Mouse (Mus musculus): ENCODE results near the gene Idnk. TPM values are rescaled to one million over a fixed set of nuclear protein-coding genes. Genes with fewer than 3 reads are reported as not detected.
A peak's percentile ranks its signal among the peaks of the same experiment; 100 is the strongest.
"Not testable (repeated sequence)": the region's sequence is repeated elsewhere in the genome, so short reads cannot be mapped to it uniquely, and the experiment has no call there.

Idnk gene
- polyA plus RNA-seq, 1 experiment: 36.8 TPM

DNA sequence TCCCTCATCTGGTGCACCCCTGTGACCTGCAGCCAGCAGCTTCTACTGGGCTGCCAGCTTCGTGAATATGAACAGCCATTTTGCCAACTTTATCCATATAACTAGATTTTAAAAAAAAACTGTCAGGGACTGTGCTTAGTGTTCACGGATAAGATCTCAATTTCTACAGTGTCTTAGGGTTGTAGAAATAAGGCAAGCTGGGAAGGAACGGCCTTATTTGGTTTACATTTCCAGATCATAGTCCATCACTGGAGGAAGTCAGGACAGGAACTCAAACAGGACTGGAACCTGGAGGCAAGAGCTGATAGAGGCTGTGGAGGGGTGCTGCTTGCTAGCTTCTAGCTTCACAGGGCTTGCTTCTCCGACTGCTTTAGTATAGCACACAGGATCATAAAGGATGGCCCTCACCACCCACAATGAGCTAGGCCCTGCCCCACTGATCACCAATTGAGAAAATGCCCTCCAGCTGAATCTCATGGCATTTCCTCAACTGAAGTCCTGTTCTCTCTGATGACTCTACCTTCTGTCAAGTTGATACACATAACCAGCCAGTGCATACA is 27.7 kb upstream of the Idnk start:
- 8% methylated on average over 4 of the region's 4 CpGs for WGBS
- DNase-seq (ENCODE audit: low read depth, low spot score): no peak

DNA sequence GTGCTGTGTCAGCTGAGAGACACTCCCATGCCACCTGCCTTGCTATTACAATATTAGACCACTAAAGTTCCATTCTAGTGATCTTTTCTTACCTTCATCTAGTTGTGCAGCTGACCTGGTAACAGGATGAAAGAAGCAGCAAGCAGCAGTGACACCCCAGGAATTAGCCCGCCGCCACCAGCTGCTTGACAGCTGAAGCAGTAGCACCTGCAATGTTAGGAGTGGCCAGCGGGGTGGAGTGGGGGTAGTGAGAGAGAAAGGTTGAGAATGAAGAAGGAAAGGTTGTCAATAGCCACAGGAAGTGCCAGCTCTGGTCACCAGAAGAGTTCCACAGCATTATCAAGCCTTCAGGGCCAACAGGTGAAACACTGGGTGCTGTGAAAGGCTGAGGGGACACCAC is 25.8 kb upstream of the Idnk start:
- 53% methylated on average over 3 of the region's 3 CpGs for WGBS
- DNase-seq (ENCODE audit: low read depth, low spot score): no peak

DNA sequence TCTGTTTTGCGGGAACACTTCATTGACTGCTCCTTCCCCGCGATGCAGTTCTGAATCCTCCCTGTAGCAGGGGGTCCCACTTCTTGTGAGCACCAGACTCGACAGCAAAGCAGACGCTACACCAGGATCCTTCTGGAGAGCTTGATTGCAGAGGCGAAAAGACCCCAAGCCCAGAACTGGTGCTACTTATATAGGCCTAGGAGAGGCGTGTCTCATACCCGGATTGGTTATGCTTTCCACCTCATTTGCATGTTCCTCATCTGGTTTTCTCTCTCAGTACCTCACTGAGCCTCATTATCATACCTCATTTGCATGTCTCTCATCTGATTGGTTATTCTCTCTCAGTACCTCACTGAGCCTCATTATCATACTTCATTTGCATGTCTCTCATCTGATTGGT is 10.8 kb upstream of the Idnk start:
- not testable (repeated sequence) for DNase-seq (ENCODE audit: low read depth, low spot score)
- WGBS: 98% methylated on average over 8 of the region's 8 CpGs

DNA sequence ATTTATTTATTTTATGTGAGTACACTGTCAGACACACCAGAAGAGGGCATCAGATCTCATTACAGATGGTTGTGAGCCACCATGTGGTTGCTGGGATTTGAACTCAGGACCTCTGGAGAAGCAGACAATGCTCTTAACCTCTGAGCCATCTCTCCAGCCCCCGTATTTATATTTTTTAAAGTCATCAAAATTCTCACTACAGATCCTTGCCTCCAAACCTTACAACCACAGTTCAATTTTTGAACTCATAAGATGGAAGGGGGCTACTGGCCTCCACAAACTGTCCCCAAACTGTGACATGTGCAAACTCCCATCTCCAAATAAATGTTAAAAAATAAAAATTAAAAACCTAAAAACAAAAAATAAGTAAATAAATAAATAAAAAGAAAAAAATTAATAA is 9.7 kb upstream of the Idnk start:
- WGBS: 77% methylated on average over 1 of the region's 1 CpGs

DNA sequence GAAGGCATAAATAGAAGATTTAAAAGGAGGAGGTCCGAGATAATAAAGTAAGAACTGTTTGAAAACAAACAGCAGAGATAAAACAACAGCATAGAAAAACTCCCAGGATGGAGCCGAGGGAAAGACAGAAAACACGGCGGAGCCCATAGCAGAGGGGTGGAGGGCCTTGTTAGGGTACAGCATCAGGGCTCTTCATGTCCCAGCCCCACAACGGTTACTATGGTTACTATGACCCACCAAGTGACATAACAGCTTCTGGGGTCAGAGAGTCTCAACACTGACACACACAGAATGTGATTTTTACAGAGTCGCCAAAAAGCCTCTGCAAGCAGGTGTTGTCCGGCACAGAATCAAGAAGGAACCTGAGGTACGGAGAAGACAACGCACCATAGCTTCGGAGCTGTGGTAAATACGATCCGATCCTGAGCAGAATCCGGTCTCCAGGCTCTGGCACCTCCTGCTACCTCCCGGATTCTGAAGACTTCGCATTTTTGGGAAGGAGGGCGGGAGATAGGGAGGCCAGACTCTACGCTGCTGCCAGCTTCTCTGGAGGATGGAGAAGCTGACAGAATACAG is 9.1 kb upstream of the Idnk start:
- WGBS: 4% methylated on average over 17 of the region's 17 CpGs
- DNase-seq (ENCODE audit: low read depth, low spot score): no peak

More for the DNA sequence above, 9.7 kb upstream of the Idnk start:
- DNase-seq (ENCODE audit: low read depth, low spot score): no peak

DNA sequence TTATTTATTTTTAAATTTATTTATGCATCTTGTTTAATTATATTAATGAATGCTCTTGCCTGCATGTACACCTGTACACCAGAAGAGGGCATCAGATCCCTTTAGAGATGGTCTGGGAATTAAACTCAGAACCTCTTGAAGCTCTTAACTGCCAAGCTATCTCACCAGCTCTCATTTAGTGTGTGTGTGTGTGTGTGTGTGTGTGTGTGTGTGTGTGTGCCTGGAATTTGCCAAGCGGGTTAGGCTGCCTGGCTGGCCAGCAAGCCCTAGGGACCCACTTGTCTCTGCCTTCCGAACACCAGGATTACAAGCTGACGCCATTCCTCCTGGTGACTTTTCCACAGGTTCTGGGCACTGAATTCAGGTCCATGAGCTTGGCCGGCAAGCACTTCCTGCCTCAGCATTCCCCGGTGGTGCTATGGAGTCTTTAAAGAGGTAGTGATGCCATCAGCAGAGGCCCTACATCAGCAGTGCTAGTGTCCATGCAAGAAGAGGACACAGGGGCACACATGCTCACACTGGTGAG is 8.4 kb upstream of the Idnk start:
- DNase-seq (ENCODE audit: low read depth, low spot score): no peak
- WGBS: 38% methylated on average over 5 of the region's 5 CpGs

DNA sequence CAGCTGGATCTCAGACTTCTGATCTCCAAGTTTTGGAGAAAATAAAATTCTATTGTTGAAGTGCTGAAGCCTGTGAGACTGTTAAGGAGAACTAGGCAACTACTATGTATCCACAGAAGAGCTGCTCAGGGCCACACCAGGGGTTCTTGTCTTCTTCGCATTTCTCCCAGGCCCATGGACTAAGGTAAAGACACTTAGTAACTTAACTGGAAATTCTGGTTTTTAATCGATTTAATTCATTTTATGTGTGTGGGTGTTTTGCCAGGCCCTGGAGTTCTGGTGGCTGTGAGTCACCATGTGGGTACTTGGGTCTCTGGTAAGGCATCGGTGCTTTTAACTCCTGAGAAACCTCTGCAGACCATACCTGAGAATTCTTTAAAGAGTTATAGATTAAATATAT is 7.8 kb upstream of the Idnk start:
- 68% methylated on average over 3 of the region's 3 CpGs for WGBS
- DNase-seq (ENCODE audit: low read depth, low spot score): no peak

DNA sequence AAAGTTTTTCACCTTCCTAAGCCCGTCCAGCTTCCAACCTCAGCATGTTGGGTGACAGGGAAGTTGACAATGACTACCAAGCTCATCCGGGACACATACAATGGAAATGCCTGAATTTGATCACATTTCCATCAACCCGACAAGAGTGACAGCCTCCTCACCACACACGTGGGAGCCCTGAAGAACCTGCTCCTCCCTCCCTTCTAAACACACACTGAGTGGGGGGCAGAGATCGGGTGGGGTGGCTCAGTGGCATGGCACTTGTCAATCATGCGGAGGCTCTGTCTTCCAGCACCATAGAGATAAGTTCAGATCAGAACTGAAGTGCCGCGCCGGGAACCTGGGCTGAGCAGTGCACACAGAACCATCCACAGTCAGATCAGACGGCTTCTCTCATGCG is 7.0 kb upstream of the Idnk start:
- DNase-seq (ENCODE audit: low read depth, low spot score): no peak
- WGBS: 81% methylated on average over 11 of the region's 11 CpGs

DNA sequence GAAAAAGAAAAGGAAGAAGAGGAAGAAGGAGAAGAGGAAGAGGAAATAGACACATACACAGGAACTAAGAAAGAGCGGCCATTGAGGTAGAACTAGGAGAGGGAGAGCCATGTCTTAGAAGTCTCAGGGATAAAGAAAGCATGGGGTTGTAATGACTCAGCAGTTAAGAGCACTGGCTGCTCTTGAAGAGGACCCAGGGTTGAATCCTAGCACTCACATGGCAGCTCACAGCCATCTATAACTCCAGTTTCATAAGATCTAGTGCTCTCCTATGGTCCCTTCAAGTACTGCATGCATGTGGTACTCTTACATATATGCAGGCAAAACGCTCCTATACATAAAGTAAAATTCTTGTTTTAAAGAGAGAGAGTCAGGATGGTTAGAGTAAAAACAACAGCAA is 1.4 kb upstream of the Idnk start:
- WGBS: 90% methylated on average over 2 of the region's 2 CpGs
- DNase-seq (ENCODE audit: low read depth, low spot score): no peak

DNA sequence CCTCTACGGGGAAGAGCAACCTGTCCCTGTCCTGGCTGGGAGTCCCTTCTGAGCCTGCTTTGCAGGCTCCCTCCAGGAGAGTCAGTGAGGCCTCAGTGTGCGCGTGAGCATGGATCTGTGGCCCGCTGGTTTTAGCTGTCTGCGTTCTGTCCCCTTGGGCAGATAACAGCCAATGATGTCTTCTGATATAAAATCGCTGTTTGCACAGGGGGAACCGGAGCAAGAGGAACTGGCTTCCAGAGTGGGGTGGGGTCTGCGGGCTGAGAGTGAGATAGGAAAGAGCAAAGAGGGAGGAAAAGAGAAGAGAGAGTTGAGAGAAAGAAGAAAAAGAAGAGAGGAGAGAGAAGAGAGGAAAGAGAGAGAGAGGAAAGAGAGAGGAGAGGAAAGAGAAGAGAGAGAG is 413 bp upstream of the Idnk start:
- WGBS: 20% methylated on average over 8 of the region's 8 CpGs
- DNase-seq (ENCODE audit: low read depth, low spot score): no peak

DNA sequence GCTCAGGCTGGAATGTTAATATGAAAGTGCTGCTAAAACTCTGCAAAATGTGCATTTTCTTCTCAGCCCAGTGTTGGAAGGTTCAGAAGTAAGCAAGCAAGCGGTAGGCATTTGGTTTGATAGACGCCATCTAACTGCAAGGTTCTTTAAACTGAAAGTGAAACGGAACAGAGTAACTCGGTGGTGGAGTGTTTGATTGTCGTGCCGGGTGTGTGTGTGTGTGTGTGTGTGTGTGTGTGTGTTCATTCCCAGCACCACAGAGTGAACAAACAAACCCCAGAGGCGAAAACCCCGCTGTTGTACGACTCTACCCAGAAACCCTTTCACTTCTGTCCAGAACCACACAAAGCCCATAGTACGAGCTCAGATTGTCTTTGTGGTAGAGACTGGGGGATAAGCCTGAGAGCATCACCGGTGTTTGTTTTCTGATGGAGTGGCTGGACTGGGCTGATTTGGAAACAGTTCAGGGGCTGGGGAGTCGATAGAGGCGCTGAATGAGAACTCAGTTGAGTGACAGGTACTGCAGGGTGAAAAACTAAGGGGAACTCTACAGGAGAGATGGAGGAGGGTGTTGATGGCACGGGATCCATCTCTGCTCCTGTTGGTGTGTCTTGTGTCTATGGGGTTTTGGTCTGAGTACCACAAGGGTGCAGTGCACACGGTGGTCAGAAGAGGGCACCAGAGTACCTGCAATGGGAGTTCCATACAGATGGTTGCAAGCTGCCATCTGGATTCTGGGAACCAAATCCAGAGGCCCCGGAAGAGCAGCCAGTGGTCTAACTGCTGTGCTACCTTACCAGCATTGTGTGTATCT is 857 bp downstream of the Idnk start:
- DNase-seq (ENCODE audit: low read depth, low spot score): peak; percentile 71
- WGBS: 1% methylated on average over 16 of the region's 16 CpGs

DNA sequence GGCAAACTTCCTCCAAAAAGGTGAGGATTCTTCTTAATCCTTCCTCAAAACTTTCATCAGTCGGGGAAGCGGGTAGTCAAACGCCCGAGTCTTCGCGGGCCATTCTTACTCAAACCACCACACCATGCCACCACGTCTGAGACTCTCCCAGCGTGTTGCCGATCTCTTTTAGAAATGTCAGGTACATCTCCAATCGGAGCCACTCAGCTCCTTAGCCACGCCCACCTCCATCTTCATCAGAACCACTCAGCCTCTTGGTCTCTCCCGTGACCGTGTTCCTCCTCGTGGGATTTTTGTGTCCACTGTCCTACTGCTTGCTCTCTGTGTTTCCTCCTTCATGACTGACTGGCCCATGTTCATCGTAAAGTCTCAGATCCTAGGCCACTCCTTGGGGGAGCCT is 3.3 kb downstream of the Idnk start:
- WGBS: 96% methylated on average over 15 of the region's 15 CpGs
- no peak for DNase-seq (ENCODE audit: low read depth, low spot score)

DNA sequence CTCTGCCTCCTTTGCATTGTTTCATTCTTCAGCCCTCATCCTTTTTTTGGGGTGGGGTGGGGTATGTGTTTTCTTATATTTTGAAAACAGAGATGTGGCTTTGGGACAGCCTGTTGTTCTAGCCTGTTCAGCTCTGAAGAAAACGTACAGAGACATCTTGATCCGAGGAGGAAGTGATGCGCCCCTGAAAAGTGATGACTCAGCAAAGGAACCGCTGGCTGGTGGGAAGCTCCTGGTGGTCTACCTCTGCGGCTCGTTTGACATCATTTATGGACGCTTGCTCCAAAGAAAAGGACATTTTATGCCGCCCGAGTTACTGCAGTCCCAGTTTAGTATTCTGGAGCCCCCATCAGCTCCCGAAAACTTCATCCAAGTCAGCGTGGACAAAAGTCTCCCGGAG is 5.9 kb downstream of the Idnk start:
- no peak for DNase-seq (ENCODE audit: low read depth, low spot score)
- 96% methylated on average over 12 of the region's 12 CpGs for WGBS

DNA sequence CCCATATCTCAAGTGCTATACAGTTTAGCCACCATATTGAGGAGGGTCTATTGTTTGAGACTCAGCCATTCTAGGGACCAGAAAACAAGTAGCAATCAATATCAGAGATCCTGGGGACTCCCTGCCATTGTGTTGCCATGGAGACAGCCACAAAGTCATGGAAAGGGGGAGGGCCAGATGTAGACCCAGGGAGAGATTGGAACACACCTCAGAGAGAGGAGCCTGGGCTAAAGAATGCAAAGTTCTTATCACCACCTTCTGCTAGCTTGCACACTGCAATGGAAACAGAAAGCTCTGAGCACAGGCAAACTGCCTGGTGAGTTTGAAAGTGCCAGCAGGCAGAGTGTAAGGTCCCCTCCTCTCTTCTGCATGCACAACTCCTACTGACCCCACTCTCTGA is 10.7 kb downstream of the Idnk start:
- no peak for DNase-seq (ENCODE audit: low read depth, low spot score)

DNA sequence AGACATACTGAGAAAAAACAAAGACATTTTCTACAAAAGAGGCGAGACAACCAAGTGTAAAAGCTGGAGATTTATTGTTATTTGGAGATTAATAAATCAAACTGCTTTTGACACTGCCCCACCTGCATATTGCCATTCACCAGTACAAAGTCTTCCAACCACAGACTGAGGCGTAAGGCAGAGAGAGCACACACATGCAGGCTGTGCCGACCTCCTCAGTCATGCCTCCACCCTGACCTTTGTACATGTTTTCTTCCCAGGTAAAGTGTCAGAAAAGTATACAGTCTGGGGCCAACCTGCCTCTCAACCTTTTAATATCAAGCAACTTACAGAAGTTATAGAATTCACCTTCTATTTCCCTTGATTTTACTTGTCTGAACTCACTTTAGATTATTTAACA is 18.7 kb downstream of the Idnk start:
- WGBS: 45% methylated on average over 3 of the region's 3 CpGs
- DNase-seq (ENCODE audit: low read depth, low spot score): no peak

DNA sequence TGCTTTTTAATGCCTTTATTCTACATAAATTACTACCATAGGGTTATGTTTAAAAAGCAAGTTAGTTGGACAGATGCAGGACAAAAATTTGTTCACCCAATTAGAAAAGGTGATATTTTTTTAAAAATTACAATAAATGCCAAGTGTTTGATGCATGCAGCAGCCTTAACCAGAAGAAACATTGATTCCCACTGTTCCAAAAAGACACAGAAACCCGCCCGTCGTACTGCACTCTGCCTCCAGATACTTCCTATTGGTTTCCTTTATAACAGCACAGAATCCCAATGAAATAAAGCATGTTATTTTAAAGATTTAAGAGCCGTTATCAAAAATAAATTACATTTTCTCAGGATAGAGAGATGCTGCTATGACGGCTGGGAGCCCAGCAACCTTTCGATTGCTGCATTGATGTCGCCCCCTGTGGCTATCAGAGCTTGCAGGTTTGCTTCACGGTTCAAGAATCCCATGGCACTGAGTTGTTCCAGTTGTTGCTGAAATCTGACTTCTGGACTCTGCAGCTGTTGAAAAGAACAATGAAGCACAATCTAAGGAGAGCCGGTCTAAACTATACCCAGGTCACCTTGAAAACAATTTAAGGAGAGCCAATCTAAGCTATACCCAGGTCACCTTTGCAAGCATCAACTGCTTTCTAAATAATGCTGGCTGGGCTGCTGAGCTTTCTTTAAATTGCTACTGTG is 20.2 kb downstream of the Idnk start:
- no peak for DNase-seq (ENCODE audit: low read depth, low spot score)
- 88% methylated on average over 9 of the region's 9 CpGs for WGBS

DNA sequence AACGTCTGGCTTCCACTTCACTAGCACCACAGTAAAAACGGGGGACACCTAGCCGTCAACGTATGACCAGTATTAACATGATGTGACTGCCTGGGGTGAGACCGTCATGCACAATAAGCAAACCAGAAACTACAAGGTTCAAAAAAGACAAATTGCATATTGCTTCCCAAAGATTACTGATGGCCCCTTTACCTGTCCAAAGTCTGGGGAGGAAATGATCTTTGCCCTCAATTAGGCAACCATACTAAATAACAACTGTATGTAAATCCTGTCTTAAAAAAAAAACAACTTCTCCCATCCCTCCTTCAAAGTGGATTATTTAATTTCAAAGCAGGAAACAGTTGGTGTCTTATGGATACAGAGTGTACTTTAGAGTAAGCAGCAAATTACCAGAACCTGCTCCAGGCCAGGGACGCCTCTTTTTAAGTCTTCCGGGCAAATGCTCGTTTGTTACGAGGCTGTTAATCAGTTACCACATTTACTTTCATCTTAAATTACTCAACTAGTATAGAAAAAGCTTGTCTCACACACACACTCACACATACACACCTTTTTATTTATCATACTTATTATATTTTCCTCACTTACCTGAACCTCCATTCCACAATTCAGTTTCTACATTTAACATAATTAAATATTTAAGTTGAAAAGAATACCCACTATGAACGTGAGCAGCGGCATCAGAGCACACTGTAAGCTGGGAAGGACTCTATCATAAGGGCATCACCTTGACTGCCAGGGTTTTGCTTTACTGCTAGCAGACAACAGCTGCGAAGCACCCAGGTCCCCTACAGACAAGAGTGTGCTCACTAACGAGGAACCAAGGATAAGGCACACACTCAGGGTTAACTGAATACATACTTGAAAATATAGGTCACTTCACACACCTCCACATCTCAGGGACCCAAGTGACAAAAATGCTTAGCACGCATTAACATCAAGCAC is 24.4 kb downstream of the Idnk start:
- DNase-seq (ENCODE audit: low read depth, low spot score): peak; percentile 27

DNA sequence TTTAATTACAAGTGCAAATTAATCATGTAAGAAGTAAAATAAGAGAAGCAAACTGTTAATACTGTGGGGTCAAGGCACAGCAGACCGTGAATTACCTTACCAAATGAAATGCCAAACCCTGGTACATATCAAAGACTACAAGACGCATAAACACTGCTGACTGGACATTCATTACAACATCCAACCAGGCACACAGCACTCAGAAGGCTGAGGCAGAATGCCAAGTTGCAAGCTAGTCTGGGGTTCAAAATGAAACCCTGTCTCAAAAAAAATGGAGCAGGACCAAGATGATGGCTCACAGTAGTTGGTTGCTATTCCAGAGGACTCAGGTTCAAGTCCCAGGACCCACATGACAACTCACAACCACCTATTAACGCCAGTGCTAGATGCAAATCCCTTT is 26.7 kb downstream of the Idnk start:
- WGBS: 81% methylated on average over 3 of the region's 3 CpGs
- DNase-seq (ENCODE audit: low read depth, low spot score): no peak

More for the DNA sequence above, 24.4 kb downstream of the Idnk start:
- WGBS: 37% methylated on average over 14 of the region's 14 CpGs

DNA sequence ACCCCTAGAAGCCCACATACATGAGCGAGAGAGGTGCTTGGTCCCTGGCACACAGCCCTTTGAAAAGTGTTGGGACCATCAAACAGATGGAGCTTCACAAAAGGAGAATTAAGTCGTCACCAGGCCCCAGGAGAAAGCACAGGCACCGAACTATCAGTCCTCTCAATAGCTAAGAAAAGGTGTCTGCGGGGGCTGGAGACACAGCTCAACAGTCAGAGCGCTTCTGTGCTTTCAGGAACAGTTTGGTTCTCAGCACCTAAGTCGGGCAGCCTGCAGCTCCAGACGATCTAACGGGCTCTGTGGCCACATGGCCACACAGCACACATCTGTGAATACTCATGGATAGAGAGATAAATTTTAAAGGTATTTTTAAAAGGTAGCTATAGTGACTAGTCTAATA is 28.8 kb downstream of the Idnk start:
- 88% methylated on average over 8 of the region's 8 CpGs for WGBS
- no peak for DNase-seq (ENCODE audit: low read depth, low spot score)
